Mouse (Mus musculus): ENCODE measurements around the gene Pnma5.
"Not testable (repeated sequence)": the region's sequence is repeated elsewhere in the genome, so short reads cannot be mapped to it uniquely, and the experiment has no call there.

Gene Pnma5

DNA sequence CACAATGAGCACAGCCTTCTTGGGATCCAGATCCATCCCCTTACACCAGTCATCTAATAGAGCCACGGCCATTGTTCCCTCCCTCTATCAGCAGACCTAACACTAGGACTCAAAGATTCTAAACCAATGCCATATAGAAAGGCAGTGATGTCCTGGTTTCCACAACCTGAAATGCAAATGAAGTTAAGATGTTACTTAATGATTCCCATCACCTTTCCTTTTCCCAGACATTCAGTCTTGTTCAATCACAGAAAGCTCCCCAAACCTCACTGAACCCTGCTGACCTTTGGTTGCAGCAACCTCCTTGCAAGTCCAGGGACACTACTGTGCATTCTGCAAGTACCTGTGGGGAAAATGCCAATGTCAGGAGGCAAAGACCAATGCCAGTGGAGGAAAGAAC lies at the start of gene Pnma5:
Gene Pnma5, minus strand, starts transcription at position 101 of the 400 bp plus-strand sequence.
- in situ Hi-C loops (cut with MboI; ENCODE audit: low sequenced_read_pairs): no loop called here

DNA sequence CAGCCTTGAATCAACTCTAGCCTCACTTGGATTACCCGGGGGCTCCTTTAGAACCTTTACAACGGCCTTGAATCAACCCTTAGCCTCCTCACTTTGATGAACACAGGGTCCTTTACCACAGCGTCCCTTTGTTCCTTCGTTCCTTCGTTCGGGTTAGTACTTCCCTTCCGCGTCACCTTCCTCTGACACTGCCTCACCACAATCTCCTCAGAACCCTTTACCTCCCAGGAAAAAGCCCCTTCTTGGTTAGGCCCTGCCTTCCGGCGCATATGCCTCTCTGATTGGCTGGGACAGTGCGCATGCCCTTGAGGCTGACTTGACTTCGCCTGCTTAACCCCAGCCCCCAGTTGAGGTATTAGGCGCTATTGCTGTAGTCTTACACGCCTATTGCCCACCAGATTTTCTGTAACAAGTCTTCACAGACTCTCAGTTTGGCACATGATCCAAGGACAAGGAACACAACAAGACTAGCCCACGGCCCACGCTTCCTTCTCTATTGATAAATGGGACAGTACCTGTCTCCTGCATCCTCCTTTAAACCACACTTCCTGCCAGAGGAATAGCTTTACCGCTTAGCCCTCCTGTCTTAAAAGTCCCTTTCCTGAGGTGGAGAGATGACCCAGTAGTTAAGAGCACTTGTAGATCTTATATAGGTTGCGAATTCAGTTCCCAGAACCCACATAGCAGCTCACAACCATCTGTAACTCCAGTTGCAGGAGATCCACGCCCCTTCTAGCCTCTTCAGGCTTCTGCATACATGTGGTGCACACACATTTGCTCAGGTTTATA lies 45.6 kb upstream of the Pnma5 start, which contains the start of gene Xlr4a:
Gene Xlr4a, minus strand, starts transcription at position 212 of the 789 bp plus-strand sequence.
- in situ Hi-C loops (cut with MboI; ENCODE audit: low sequenced_read_pairs): not testable (repeated sequence)

DNA sequence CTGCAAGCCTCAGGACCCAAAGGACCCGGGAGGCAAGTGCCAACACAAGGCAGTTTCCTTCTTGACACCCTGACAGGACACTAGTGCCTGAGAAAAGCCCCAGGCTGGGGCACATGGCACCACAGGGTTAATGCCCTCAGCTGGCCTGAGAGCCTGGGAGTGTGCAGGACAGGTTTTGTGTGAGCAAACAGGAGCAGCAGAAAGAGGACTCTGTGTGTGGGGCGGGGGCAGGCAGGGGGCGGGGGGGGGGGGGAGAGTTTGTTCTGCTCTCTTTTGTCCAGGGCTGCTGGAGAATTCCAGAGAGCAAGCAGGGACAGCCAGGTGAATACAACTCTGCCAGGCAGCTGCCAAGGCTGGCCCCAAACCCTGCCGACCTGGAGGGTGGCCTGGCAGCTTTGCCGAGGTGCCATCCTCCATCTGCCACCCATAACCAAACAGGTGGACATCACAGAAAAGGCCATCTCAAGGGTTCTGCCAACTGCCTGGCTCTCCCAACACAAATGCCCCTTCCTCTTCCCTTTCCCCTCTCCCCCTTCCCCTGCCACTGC lies 29.9 kb upstream of the Pnma5 start:
- in situ Hi-C loops (cut with MboI; ENCODE audit: low sequenced_read_pairs): not testable (repeated sequence)

DNA sequence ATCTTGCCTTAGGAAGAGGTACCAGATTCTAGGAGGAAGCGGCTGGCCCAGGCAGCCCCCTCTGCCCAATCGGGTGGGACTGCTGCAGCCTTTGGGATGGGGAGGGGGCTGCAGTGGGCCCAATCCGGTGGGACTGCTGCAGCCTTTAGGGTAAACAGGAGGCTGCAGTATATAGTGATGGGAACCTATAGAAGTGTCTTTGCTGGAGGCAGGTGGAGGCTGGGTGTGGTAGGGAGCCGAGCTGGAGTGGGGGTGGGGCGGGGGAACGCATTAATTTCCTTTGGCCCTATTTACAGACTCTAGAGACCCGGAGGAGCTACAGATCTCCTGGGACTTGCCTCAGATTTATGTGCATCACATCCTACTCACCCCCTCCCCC lies 27.5 kb upstream of the Pnma5 start, which contains the start of gene Pnma3:
Gene Pnma3, plus strand, starts transcription at position 373 of the 379 bp plus-strand sequence.
- in situ Hi-C loops (cut with MboI; ENCODE audit: low sequenced_read_pairs): no loop called here

DNA sequence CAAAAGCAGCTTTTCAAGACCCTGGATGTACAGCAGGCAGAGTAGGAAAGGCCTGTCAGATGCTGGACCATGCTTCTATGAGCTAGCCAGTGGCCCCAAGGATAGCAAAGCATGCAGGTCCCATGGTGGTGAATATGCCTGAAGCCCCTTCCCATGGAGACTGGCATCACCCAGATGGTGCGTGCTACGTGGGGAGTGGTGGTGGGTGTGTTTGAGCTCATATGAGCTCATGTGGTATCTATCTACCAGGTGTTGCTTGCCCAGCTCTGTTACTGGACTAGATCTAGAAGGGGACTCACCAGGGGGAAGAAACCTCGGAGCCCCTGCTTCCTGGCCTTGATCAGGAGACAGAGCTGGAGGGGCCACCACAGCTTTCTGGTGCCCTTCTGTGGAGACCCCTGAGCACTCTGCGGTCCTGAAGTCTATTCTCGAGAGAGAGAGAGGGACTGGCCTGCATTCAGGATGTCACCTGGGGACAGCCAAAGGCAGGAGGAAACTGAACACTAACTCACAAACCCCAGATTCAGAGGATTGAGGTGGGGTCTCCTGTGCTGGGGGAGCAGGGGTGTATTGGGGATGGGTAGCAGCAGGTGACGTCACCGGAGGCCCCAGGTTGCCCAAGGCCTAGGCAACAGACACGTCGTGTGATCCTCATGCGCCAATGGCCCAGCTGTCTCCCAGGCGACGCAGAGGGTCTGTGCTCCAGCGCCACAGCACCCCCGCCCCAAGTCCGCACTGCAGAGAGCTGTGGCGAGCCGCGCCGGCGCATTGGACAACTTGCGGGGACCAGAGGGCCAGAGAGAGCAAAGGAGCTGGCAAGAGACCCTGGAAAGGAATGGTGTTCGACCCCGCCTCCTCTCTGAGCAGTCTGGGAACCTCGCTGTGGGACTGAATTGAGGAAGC lies 26.9 kb upstream of the Pnma5 start:
- in situ Hi-C loops (cut with MboI; ENCODE audit: low sequenced_read_pairs): no loop called here

DNA sequence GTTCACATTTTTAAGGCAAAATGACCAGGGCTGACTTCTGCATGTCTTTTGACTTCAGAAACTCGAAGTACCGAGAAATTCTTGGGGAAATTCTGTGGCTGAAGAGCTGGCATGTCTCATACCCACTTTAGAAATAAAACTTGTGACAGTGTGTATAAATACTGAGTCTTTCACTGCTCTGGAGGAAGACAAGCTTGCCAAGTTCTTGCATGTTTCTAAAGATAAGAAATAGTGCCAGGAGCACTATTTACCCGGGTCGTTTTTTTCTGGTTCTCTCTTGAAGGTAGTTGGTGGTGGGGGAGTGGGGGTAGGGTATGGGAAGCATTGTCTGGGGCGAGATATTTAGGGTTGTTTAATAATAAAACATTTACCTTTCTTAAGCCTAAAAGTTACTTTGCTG lies 25.4 kb upstream of the Pnma5 start:
- in situ Hi-C loops (cut with MboI; ENCODE audit: low sequenced_read_pairs): no loop called here

DNA sequence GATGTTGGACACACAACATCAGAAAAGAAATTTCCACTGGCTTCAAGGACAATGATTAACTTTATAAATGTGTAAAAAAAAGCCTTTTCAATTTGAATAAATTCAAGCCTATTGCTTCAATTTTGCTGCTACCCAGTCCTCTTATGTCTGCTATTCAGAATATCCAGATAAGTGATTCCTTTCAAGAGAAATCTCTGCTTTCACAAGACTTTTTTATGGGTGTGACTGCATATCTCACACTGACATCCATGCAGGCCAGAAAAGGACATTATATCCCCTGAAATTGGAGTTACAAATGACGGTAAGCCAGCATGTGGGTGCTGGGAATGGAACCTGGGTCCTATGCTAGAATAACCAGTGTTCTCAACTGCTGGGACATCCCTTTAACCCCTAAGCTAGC lies 24.6 kb upstream of the Pnma5 start:
- in situ Hi-C loops (cut with MboI; ENCODE audit: low sequenced_read_pairs): no loop called here

DNA sequence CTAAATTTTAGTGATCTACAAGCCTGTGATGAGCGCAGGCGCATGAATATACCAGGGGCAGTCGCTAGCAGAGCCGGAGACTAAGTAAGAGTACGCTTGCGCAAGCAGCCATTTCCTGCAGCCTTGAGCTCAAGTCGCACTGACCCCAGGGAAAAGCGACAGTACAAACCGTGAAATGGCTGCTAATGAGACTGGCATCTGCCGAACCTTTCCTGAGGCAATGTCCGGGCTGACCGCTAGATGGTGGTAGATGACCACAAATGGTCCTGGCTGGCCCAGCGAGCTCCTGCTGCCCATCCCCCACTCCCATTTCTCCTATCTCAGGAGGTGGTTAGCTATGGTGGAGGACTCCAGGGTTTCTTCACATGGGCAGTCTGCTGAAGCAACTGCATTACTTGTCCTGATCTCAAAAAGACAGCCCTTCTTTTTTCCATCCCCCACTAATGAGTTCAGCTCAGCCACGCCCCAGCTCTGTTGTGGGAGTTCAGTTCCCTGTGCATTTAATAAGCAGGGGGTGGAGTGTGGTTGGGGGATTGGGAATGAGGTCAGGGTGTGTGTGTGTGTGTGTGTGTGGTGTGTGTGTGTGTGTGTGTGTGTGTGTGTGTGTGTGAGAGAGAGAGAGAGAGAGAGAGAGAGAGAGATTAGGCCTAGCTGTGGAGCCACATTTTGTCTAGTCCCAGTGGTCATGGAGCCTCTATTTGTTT lies 17.1 kb upstream of the Pnma5 start:
- in situ Hi-C loops (cut with MboI; ENCODE audit: low sequenced_read_pairs): no loop called here

DNA sequence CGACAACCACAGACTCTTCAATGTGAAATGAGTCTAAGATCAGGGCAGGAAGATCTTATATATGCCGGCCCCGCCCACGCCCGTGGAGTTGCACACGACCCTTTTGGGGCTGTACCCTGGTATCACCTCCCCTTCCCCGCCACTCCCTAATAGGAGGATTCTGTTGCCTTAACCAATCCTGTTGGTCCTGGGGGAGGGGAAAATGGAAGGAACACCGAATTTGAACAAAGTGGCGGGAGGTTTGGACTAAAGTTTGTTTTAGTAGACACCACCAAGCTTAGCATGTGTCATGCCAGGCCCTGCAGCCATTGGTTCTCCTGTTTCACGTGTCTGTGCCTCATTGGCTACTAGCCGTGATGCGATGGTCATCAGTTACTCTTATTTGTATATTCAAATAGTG lies 2.8 kb upstream of the Pnma5 start:
- in situ Hi-C loops (cut with MboI; ENCODE audit: low sequenced_read_pairs): no loop called here

DNA sequence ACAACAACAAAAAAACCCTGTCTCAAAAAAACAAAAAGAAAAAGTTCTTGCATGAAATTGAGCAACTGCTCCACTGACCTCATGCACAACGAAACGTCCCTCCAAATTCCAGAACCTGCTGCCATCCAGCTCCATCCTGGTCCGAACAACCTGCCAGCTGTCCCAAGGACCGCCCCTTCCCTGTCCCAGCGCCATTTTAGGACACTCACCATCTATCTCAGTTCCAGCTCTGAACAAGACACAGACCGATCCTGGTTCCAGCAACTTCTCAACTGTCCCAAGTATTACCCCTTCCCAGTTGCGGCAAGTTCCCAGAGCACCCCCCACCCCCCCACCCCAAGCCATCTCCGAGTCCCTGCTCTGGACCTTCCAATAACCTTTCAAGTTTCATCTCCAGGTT lies 1.9 kb upstream of the Pnma5 start:
- in situ Hi-C loops (cut with MboI; ENCODE audit: low sequenced_read_pairs): no loop called here

DNA sequence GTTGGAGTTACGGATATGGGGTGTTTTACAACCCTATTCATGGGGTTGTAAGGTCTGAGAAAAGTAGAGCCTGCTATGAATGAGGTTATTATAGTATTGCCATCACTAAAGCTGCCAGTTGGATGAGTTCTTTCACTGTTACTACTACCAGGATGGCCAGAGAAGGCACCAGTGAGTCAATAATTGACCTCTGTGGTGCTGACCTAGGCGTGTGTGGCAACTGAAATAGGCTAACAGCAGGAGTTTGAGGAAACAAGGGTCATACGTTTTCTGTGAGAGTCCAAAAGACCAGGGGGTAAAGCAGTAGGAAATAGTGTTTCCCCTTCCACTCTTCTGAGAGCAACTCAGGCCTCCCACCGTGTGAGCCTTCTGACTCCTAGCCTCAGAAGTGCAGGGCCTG lies 24.1 kb downstream of the Pnma5 start:
- in situ Hi-C loops (cut with MboI; ENCODE audit: low sequenced_read_pairs): loop anchor here (25.0 kb wide), 1 partner anchor 649 kb away; the partner anchor contains the start of genes Pnck and Slc6a8

DNA sequence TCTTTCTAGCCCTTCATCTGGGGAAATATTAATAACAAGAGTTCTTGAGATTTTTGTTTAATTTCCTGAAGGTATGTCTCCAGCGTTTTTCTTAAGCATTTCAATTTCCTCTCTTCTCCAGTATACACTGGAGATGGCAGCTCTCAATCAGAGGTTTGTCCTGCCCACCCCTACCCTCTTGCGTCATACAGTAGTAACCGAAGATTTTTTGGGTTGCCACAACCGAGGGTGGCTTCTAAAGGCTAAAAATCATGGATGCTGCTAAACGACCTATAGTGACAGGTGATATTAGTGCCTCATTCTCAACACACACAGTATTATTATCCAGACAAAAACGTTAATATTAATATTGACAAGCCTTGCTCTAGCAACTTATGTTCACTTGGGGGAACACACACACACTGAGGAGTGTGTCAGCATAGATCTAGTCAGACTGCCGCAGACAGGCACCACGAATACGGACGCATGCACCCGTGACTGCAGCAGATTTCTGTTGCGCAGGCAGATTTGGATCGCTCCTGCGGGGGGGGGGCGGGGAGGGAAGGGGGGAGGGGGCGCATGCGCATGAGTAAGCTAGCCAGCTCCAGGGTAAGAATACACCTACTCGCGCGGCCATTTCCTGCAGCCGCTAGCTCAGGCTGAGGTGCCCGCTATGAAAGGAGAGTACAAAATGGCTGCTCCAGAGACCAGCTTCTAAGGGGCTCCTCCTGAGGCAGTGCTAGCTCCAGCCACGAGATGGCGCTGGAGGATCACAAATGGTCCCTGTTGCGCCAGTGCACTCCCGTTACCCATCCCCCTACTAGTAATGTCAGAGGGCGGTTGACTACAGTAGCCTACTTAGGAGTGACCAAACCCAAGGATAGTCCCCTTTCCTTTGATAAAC lies 29.1 kb downstream of the Pnma5 start:
- in situ Hi-C loops (cut with MboI; ENCODE audit: low sequenced_read_pairs): loop anchor here (25.0 kb wide), 1 partner anchor 654 kb away; the partner anchor contains the start of genes Pnck and Slc6a8

DNA sequence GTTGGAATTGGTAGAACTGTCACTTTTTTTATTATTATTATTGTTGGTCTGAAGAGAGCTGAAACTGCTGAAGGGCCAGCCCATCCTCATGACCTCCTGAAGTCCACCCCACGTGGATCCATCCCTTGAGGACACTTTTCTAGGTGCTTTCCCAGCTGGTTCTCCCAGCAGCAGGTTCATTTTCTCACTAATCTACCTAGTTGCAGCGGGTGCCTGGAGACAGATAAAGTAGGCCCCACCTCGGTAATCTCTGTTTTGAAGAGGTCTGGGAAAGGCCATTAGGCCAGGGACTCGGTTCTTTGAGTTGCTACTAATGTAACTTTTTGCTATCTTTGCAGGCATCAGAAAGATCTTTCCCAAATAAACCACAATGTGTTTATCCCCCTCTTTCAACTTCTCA lies 31.2 kb downstream of the Pnma5 start:
- in situ Hi-C loops (cut with MboI; ENCODE audit: low sequenced_read_pairs): loop anchor here (25.0 kb wide), 1 partner anchor 657 kb away; the partner anchor contains the start of genes Pnck and Slc6a8

DNA sequence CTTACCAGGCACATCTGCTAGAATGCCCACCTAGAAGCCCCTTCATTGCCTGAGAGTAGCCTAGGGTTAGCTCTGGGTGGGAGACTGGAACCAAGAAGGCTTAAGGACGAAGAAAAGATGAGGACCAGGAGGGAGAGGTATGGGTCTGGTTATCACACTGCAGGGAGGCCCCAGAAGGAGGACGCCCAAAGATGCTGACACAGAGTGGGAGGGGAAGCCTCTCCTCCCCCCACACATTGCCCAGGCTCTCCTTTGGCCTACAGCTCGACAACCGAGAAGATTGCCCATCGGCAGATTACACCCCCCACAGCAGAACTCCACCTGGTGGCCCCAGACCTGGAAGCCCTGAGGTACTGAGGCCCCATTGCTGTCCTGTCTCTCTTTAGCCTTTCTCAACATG lies 33.8 kb downstream of the Pnma5 start:
- in situ Hi-C loops (cut with MboI; ENCODE audit: low sequenced_read_pairs): loop anchor here (25.0 kb wide), 1 partner anchor 659 kb away; the partner anchor contains the start of genes Pnck and Slc6a8

DNA sequence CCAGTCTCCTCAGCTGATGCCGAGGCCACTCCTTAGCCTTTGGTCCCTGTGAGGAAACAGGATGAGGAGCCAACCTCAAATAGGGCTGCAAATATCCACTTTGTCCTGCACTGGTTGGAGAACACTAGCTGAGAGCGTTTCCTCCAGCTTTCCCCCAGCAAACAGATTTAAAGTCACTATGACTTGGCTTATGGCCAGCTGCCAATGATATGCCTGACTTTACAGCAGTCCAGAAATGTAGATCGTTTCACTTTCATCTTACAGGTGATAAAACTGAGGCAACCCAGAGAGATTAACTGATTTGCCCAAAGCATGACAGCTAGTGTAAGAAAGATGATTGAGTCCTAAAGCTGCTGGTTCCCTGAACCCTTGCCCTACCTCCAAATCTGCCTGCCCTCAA lies 41.4 kb downstream of the Pnma5 start:
- in situ Hi-C loops (cut with MboI; ENCODE audit: low sequenced_read_pairs): no loop called here

DNA sequence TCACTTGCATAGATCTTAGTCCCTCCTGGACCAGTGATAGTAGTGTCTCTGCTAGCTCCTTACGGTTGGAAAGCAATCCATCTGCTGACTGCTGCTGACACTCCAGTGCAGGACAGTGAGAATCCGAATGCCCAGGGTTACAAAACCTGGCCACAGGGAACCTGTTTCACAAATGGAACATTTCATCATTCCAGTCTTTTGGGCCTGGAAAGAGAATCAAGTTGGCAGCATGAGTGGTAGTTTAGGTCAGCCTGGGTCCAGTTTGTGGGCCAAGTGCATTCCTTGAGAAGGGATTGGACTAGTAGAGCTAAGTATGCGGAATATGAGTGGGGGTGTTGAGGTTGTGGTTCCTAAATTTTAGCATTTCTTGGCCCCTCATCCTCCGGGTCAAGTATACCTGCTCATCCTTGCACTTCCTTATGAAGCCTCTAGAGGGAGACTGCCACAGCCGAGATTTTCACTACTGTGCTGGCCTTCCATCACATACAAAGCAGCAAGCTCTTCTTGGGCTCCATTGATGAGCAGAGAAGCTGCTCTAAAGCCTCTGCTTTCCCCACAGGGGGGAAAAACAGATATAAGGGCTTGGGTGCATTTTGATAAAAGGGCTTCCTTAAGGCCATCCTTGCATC lies 44.5 kb downstream of the Pnma5 start:
- in situ Hi-C loops (cut with MboI; ENCODE audit: low sequenced_read_pairs): no loop called here

DNA sequence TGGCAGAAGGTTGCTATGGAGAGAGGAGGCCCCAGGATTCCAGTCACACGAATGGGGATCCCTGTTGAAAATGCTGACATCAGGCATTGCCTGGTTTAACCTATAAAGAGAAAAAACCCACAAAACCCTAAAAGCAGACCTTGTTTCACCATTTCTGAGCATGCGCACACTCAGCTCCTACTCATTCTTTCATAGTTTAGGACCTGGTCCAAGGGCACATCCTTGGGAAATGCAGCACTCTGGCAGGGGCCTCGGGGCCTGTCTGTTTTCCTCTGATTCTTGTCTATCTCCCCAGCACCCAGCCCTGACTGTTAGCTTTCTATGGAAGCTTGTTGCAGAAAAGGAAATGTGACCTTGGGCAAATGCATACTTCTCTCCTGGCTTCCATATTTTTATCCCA lies 46.3 kb downstream of the Pnma5 start:
- in situ Hi-C loops (cut with MboI; ENCODE audit: low sequenced_read_pairs): no loop called here

DNA sequence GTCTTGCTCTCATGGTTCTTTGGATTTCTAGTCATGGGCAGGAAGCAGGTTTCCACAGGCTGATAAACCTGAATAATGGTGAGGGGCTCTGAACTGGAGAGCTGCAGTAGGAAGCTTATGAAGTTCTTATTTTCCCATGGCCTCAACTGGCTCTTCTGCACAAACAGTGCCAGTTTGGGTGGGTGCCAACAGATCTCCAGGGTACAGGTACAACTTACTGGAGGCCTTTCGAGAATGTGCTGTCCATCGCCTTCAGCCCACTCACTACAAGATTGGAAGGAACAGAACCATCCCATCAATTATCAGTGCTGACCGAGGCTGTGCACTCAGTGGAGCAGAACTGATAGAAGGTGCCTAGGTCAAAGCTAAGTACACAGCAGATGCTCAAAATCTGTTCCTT lies 48.5 kb downstream of the Pnma5 start:
- in situ Hi-C loops (cut with MboI; ENCODE audit: low sequenced_read_pairs): no loop called here

DNA sequence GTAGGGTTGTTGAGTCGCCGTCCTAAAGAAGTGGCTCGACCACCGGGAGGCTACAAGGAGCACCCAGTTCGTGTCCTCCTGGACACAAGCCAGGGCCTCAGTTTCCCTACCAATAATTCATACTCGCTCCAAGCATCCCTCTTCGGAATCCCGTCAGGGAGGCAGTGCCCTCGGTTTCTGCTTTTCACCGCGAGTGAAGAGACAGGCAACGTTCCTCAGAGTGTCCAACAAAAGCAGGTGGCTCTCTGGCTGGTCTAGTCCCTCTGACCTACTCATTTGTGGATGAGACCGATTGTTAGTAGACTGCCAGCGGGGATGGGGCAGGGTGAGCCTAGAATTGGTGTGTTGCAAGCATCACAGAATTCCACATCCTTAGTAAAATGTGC lies 49.4 kb downstream of the Pnma5 start:
- in situ Hi-C loops (cut with MboI; ENCODE audit: low sequenced_read_pairs): no loop called here
